Mouse (Mus musculus) liver, embryonic 14.5 days (tissue): Measurements from ENCODE around the gene Chst15. TPM values are rescaled to one million over a fixed set of nuclear protein-coding genes. Genes with fewer than 3 reads are reported as not detected.

Source experiments
- ATAC-seq: fragments of 200-750 bp; cut with Nextera tagmentation; 2 replicates; pipeline ENCODE4 v1.8.0; 2017; ENCODE audit warnings: moderate number of reproducible peaks, mild to moderate bottlenecking, moderate library complexity; ENCODE audit not compliant: insufficient read depth
- DNase-seq, 3 experiments: peaks; one replicate each; pipeline ENCODE4 v3.0.0-alpha.2; 2012 to 2013; ENCODE audit warnings: low read depth in 3 of 3, low spot score in 3 of 3
- H3K27ac ChIP-seq: fragments of 300-500 bp; sonication (generic); 2 replicates; pipeline ENCODE4 v1.5.1; 2014; ENCODE audit warnings: moderate library complexity, mild to moderate bottlenecking, control low read depth, inconsistent platforms
- H3K27me3 ChIP-seq: fragments of 300-500 bp; sonication (generic); 2 replicates; pipeline ENCODE4 v1.6.1; 2014; ENCODE audit warnings: mild to moderate bottlenecking, low read length, moderate library complexity; ENCODE audit not compliant: control insufficient read depth, insufficient read depth
- H3K36me3 ChIP-seq: fragments of 300-500 bp; sonication (generic); replicated peaks from 2 replicates; pipeline ENCODE4 v1.6.1; 2014; ENCODE audit warnings: low read depth; ENCODE audit not compliant: control insufficient read depth, insufficient read depth
- H3K4me1 ChIP-seq, 2 experiments: fragments of 200-500 bp in 1 of 2; fragments of 300-500 bp in 1 of 2; sonication (generic) in 1 of 2; replicated peaks; 2 replicates each; pipeline ENCODE4 v1.6.1; 2012 to 2014; ENCODE audit warnings: antibody characterized with exemption in 1 of 2, inconsistent platforms in 1 of 2, low read length in 1 of 2; ENCODE audit not compliant: control insufficient read depth in 2 of 2, insufficient read depth in 2 of 2
- H3K4me2 ChIP-seq: fragments of 300-500 bp; sonication (generic); 2 replicates; pipeline ENCODE4 v1.6.1; 2014; ENCODE audit warnings: low read depth, mild to moderate bottlenecking, control low read depth, moderate library complexity
- H3K4me3 ChIP-seq, 2 experiments: fragments of 200-500 bp in 1 of 2; fragments of 300-500 bp in 1 of 2; sonication (generic) in 1 of 2; 2 replicates each; pipeline ENCODE4 v1.5.1; 2012 to 2014; ENCODE audit warnings: low read depth in 2 of 2, low read length in 2 of 2, mild to moderate bottlenecking in 2 of 2, control low read depth in 1 of 2, inconsistent platforms in 1 of 2, moderate library complexity in 1 of 2; ENCODE audit not compliant: insufficient read depth in 1 of 2
- H3K9ac ChIP-seq: fragments of 300-500 bp; sonication (generic); replicated peaks from 2 replicates; pipeline ENCODE4 v1.6.1; 2014; ENCODE audit warnings: mild to moderate bottlenecking, control low read depth, moderate library complexity
- H3K9me3 ChIP-seq: fragments of 300-500 bp; sonication (generic); 2 replicates; pipeline ENCODE4 v1.6.1; 2016; ENCODE audit warnings: low read length, mixed read lengths; ENCODE audit not compliant: control insufficient read depth
- CTCF ChIP-seq: IDR thresholded peaks from 2 replicates; pipeline ENCODE4 v1.5.1; 2016; ENCODE audit warnings: antibody characterized with exemption, low read depth, control low read depth
- EP300 ChIP-seq: IDR thresholded peaks from 2 replicates; pipeline ENCODE4 v1.6.1; 2016; ENCODE audit warnings: antibody characterized with exemption, low read depth
- WGBS: fragments of 180-500 bp; shearing (Covaris S2); extraction: QIAGEN DNeasy Blood & Tissue Kit; methylation state at CpG from one replicate; pipeline ENCODE4 v1.1.7; 2014; ENCODE audit not compliant: insufficient replicate concordance; 5-methylcytosine and 5-hydroxymethylcytosine counted together
- polyA plus RNA-seq, 2 experiments: library from polyadenylated mRNA; depleted of rRNA in 1 of 2; stranded (reverse) in 1 of 2; unstranded in 1 of 2; fragments of >200 nt; fragmentation: Nextera tagmentation in 1 of 2; extraction: Ambion mirVana in 1 of 2; gene quantifications; 2 replicates each; pipeline versions ENCODE4 v1.2.1 to v1.2.3; 2012 to 2014

Chst15 gene
- polyA plus RNA-seq, 2 experiments, result 2.4 to 2.6 TPM

GRCm38 (mm10) chr7:132243225-132243624, 73.8 kb downstream of the Chst15 start:
- Histone ChIP-seq H3K9me3 (no peaks in the 10 kb centered on the region), H3K27ac (no peak overlapping the region), H3K4me1 (peaks cover 0 to 3% of the 10 kb centered on the region in 2 experiments; a peak in 1 of 4 replicates), H3K27me3 (no peaks in the 10 kb centered on the region), H3K4me2 (no peak overlapping the region), H3K4me3 (no peak overlapping the region), H3K9ac (no peak overlapping the region), H3K36me3 (no peaks in the 10 kb centered on the region)
- no peak for TF ChIP-seq CTCF
- TF ChIP-seq EP300, result no peak
- ATAC-seq (no peak), DNase-seq (no peak)
- 64% methylated on average over 5 of the region's 5 CpGs for WGBS

GRCm38 (mm10) chr7:132242617-132243141, 74.3 kb downstream of the Chst15 start:
- no peak overlapping the region for H3K4me3 ChIP-seq
- H3K4me2 ChIP-seq, result no peak overlapping the region
- H3K4me1 ChIP-seq, result peaks cover 0 to 3% of the 10 kb centered on the region in 2 experiments; a peak in 1 of 4 replicates
- no peak for TF ChIP-seq EP300
- no peak for TF ChIP-seq CTCF
- H3K9me3 ChIP-seq, result no peaks in the 10 kb centered on the region
- H3K27ac ChIP-seq, result no peak overlapping the region
- no peaks in the 10 kb centered on the region for H3K36me3 ChIP-seq
- no peaks in the 10 kb centered on the region for H3K27me3 ChIP-seq
- H3K9ac ChIP-seq, result no peak overlapping the region
- DNase-seq, result peak; percentile 29 to 51 (median 35)
- ATAC-seq, result peak; percentile 63
- WGBS, result 30% methylated on average over 4 of the region's 4 CpGs

GRCm38 (mm10) chr7:132238921-132239320, 78.1 kb downstream of the Chst15 start:
- Histone ChIP-seq H3K9ac (no peak overlapping the region), H3K4me1 (peaks cover 0 to 3% of the 10 kb centered on the region in 2 experiments; a peak in 1 of 4 replicates), H3K27ac (no peak overlapping the region), H3K27me3 (no peaks in the 10 kb centered on the region), H3K36me3 (no peaks in the 10 kb centered on the region), H3K4me3 (no peak overlapping the region), H3K4me2 (no peak overlapping the region), H3K9me3 (no peaks in the 10 kb centered on the region)
- TF ChIP-seq EP300, result no peak
- no peak for TF ChIP-seq CTCF
- ATAC-seq (no peak), DNase-seq (no peak)
- WGBS, result 69% methylated on average over 3 of the region's 3 CpGs

- Histone ChIP-seq H3K27me3 (no peaks in the 10 kb centered on the region), H3K4me1 (no peaks in the 10 kb centered on the region), H3K9ac (no peak overlapping the region), H3K9me3 (no peaks in the 10 kb centered on the region), H3K27ac (no peak overlapping the region), H3K4me2 (no peak overlapping the region), H3K4me3 (no peak overlapping the region), H3K36me3 (no peaks in the 10 kb centered on the region)
- no peak for TF ChIP-seq EP300
- no peak for TF ChIP-seq CTCF
- no peak for DNase-seq
- ATAC-seq, result no peak
- 49% methylated on average over 4 of the region's 4 CpGs for WGBS
Measured at GRCm38 (mm10) chr7:132237191-132237590, 79.8 kb downstream of the Chst15 start.

GRCm38 (mm10) chr7:132236789-132237188, 80.2 kb downstream of the Chst15 start:
- no peaks in the 10 kb centered on the region for H3K36me3 ChIP-seq
- H3K4me1 ChIP-seq, result no peaks in the 10 kb centered on the region
- no peak for TF ChIP-seq EP300
- ATAC-seq, result no peak; the same call in 1 of the 2 replicates
- no peaks in the 10 kb centered on the region for H3K9me3 ChIP-seq
- DNase-seq, result no peak
- H3K4me3 ChIP-seq, result no peak overlapping the region
- 76% methylated on average over 8 of the region's 8 CpGs for WGBS
- H3K4me2 ChIP-seq, result no peak overlapping the region
- H3K9ac ChIP-seq, result no peak overlapping the region
- no peak overlapping the region for H3K27ac ChIP-seq
- no peaks in the 10 kb centered on the region for H3K27me3 ChIP-seq
